Mouse (Mus musculus): Measurements from ENCODE around the gene Cand2.

Gene Cand2

DNA sequence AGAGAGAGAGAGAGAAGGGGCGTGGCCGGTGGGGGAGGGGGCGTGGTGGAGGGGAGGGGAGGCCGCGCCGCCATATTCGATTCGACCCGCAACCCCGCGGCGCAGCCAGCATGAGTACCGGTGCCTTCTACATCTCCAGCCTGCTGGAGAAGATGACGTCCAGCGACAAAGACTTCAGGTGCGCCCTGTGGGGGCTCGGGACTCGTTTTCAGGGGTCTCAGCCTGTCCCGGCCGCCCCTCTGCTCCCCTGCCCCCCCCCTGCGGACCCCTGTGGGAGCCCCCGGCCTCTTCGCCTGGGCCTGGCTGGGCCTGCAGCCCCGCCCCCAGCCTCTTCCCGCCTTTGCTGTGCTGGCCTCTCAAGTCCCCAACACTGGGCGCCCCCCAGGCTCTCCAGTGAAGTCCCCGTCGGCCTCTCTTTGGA lies at the start of gene Cand2:
Gene Cand2, plus strand, starts transcription at position 38 of the 421 bp plus-strand sequence.
- in situ Hi-C loops (cut with MboI, MseI) = no loop called here

- in situ Hi-C loops (cut with MboI, MseI) = no loop called here
Measured at GRCm38 (mm10) chr6:115727108-115727507, 47.2 kb upstream of the Cand2 start.

GRCm38 (mm10) chr6:115727570-115727969 lies 46.8 kb upstream of the Cand2 start:
- in situ Hi-C loops (cut with MboI, MseI) = no loop called here

DNA sequence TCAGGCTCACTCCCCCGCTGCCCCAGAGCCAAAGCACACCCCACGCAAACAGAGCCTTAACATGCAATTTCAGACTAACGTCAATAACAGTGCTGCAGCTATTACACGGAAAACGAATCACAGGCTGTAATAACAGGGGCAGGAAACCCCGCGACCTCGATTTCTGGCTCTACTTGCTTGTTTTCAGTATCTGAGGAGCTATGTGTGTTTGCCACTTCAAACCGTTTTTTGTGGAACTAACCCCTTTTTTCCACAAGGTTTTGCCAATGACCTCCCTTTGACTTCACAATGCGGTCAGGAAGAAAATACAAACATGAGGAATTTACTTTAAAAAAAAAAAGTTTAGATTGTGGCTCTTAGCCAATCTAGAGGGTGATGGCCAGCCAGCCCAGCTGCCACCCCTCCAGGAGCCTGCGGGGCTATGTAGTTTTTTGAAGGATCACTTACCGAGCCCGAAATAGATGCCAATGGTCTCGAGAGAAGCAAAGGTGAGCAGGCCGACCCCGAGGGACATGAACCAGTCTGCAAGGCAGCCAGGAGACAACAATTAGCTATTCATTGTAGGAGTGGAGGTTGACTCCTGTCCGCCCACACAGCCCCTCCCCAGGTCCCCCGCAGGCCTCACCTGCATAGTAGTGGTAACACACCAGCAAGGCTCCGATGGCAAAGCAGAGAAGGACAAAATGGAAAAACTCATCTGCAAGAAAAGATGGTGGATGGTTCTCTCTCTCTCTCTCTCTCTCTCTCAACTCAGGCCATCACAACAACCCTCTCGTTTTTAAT lies 43.6 kb upstream of the Cand2 start:
- in situ Hi-C loops (cut with MboI, MseI) = no loop called here

GRCm38 (mm10) chr6:115732341-115732928 lies 41.9 kb upstream of the Cand2 start:
- in situ Hi-C loops (cut with MboI, MseI) = no loop called here

- in situ Hi-C loops (cut with MboI, MseI) = no loop called here
Measured at GRCm38 (mm10) chr6:115734909-115735308, 39.4 kb upstream of the Cand2 start.

DNA sequence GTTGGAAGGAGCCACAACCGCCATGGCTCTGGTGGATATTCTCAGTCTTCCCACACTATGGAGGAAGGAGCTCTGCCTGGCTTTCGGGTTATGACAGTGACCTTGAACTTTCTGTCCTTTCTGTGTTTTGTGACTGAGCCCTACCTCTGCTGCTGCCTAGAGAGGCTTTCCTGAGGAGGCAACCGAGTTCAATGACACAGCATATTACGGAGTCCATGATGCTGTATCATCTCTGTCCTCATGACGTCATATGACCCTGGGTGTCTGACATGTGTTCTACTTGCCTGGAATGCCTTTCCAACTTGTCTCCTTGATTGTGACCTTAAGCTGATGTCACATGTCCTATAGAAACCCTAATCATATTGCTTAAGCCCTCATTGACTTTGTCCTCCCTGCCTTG lies 35.3 kb upstream of the Cand2 start:
- in situ Hi-C loops (cut with MboI, MseI) = no loop called here

DNA sequence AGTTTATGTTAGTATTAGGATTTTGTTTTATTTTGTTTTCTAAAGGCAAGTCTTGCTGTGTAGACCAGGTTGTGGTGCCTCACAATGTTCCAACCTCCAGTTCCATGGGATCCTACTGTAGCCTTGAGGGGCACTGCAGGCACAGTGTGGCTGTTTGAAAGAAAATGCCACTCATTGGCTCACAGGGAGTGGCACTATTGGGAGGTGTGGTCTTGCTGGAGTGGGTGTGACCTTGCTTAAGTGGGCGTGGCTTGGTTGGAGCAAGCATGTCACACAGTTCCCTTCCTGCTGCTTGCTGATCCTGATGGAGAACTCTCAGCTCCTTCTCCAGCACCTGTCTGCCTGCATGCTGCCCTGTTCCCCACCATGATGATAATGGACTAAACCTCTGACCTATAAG lies 30.8 kb upstream of the Cand2 start:
- in situ Hi-C loops (cut with MboI, MseI) = no loop called here

DNA sequence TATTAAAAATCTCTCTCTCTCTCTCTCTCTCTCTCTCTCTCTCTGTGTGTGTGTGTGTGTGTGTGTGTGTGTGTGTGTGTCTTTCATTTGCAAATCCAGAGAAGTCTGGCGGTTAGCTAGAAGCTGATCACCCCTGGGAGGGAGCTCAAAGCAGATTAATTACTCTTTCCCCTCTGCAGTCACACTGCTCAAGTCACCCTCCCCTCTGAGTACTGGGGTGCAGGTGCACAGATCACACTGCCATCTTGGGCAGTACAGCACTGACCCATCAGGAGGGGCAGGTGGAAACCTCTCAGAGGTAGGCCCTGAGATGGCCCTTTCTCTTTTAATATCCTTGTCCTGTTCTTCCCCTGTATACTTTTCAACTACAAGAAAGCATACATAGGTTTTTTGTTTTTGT lies 28.0 kb upstream of the Cand2 start:
- in situ Hi-C loops (cut with MboI, MseI) = no loop called here

- in situ Hi-C loops (cut with MboI, MseI) = no loop called here
Measured at GRCm38 (mm10) chr6:115755536-115755935, 18.8 kb upstream of the Cand2 start.

DNA sequence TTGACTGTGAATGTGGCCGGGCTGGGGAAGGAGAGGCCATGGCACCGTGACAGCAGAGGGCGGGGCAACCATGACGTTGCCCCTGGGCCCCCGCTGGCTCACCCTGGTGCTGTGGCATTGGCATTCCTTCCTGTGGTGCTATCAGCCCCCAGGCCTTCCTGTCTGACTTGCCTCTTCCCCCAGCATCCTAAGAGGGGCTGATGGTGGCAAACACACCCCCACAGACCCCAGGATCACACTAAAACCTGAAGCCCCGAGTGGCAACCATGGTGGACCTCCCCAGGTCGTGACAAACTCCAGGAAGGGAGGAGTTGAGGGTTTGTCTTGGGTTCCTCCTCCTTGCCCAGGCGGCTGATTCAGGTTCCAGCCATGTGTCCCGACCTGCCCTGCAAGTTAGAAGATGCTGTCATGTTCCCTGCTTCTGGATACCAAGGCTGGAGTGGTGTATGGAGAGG lies 15.3 kb upstream of the Cand2 start:
- in situ Hi-C loops (cut with MboI, MseI) = no loop called here

DNA sequence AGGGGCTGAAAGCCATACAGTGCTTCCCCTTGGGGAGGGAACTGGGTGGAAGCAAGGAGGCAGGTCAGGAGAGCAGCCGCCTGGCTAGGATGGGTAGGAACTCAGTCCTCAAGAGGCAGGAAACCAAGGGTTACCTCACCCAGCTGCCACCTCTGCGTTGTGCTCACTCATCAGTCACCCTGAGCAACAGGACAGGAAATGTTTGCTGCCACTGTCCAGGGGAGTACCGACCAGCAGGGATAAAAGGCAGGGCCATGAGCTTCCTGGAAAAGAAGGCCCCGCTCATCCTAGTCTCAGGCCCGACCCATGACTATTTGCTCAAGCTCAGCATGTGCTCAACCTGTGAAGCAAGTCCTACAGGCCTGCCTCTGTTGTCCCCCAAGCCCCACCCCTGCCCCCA lies 14.9 kb upstream of the Cand2 start:
- in situ Hi-C loops (cut with MboI, MseI) = no loop called here

DNA sequence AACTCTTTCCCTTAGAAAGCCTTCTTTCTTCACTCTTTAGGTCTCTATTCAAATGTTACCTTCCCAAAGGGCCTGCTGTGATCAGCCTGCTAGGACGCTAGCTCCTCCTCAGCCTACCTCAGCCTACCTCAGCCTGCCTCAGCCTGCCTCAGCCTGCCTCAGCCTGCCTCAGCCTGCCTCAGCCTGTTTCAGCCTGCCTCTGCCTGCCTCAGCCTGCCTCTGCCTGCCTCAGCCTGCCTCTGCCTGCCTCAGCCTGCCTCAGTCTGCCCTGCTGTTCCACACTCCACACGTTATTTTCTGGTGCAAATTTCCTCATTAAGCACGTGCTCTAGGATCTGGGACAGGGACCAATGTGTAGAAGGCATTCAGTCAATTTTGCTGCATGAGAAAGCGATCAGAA lies 14.2 kb upstream of the Cand2 start:
- in situ Hi-C loops (cut with MboI, MseI) = no loop called here

- in situ Hi-C loops (cut with MboI, MseI) = no loop called here
Measured at GRCm38 (mm10) chr6:115760982-115761381, 13.4 kb upstream of the Cand2 start.

DNA sequence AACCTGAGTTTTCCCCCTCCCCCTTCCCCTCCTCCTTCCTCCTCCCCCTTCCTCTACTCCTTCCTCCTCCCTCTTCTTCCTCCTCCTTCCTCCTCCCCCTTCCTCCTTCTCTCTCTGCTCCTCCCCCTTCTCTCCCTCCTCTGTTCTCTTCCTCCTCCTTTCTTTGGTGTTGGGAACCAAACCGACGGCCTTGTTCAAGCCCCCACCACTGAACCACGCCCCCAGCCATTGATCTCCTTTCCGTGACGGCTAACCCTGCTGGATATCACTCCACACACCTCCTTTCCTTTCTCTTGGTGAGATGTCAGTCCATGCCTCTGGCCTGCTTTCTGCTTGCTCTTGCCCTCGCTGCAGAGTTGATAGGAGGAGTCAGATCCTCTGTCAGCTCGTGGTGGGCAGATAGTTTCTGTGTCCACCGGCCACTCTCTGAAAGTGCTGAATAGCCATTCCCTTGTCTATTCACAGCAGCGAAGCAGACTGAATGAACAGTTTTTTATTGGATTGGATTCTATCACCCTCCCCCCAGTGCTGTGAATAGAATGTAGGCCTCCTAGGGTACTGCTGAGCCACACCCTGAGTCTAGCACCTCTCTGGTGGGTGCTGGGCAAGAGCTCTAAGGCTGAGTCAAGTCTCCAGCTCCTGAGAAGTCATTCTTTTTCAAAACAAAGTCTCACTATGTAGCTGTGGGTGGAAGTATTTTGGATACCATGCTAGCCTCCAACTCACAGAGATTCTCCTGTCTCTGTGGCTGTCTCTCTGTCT lies 12.2 kb upstream of the Cand2 start, which contains the start of gene Tmem40:
Gene Tmem40, minus strand, starts transcription at position 416 of the 762 bp plus-strand sequence.
- in situ Hi-C loops (cut with MboI, MseI) = no loop called here

GRCm38 (mm10) chr6:115764179-115764578 lies 10.2 kb upstream of the Cand2 start:
- in situ Hi-C loops (cut with MboI, MseI) = no loop called here

- in situ Hi-C loops (cut with MboI, MseI) = no loop called here
Measured at GRCm38 (mm10) chr6:115767357-115767756, 7.0 kb upstream of the Cand2 start.

GRCm38 (mm10) chr6:115768207-115768606 lies 6.1 kb upstream of the Cand2 start:
- in situ Hi-C loops (cut with MboI, MseI) = no loop called here

GRCm38 (mm10) chr6:115770059-115770670 lies 4.2 kb upstream of the Cand2 start:
- in situ Hi-C loops (cut with MboI, MseI) = no loop called here

DNA sequence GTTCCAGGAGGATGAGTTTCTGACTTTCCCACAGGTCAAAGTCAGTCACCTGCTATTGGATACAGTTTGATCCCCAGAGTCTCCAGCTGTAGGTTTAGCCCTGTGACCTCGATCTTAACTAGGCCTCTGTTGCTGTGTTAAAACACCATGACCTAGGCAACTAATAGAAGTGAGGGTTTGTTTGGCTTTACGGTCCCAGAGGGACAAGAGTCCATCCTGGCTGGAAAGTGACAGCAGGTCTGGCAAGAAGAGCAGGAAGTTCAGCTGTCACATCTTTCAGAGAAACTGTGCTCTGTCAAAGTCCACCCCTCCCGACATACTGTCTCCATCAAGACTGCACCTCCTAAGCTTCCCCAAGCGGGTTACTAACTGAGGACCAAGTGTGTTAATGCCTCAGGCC lies 3.5 kb upstream of the Cand2 start:
- in situ Hi-C loops (cut with MboI, MseI) = no loop called here

DNA sequence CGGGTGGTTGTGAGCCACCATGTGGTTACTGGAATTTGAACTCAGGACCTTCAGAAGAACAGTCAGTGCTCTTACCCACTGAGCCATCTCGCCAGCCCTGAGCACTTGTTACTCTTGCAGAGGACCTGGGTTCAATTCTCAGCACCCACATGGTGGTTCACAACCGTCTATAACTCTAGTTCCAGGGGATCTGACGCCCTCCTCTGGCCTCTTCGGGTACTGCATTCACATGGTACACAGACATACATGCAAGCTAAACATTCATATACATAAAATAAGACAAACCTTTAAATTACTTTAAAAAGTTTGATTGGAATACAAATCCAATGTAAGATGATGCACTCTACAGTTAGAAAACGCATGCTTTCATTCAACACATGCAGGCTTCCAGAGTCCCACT lies 2.1 kb upstream of the Cand2 start:
- in situ Hi-C loops (cut with MboI, MseI) = no loop called here

DNA sequence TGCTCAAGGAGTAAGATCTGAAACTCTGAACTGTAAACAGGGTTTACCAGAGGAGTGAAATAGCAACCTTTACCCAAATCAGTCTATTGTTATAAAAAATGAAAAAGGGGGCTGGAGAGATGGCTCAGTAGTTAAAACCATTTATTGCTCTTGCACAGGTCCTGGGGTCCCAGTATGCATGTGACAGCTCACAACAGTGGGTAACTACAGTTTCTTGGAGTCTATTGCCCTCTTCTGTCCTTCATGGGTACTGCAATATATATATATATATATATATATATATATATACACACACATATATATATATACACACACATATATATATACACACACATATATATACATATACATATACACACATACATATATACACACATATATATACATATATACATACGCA lies 1.7 kb upstream of the Cand2 start:
- in situ Hi-C loops (cut with MboI, MseI) = no loop called here
